Mouse (Mus musculus): Measurements from ENCODE around the gene Nphp4. TPM values are rescaled to one million over a fixed set of nuclear protein-coding genes. Genes with fewer than 3 reads are reported as not detected.

Gene Nphp4
- total and polyA plus RNA-seq, 3 experiments, result 0.57 to 1.3 (median 0.70) TPM

GRCm38 (mm10) chr4:152586175-152586574 lies 109.7 kb downstream of the Nphp4 start:
- Histone ChIP-seq H3K4me3 (no peak overlapping the region), H3K27me3 (ENCODE audit: control insufficient read depth, insufficient read depth, low read length) (no peaks in the 10 kb centered on the region), H3K36me3 (ENCODE audit: control insufficient read depth, insufficient read depth, low read length) (no peaks in the 10 kb centered on the region), H3K27ac (no peak overlapping the region), H3K79me2 (replicated peaks; ENCODE audit: control insufficient read depth, insufficient read depth, low read length) (no peaks in the 10 kb centered on the region), H3K4me1 (ENCODE audit: control insufficient read depth, insufficient read depth, low read length) (no peaks in the 10 kb centered on the region), H3K9ac (ENCODE audit: low read depth, low read length) (no peak overlapping the region)
- no peak for DNase-seq
- no peak for TF ChIP-seq POLR2A (IDR thresholded peaks at IDR 0.05; ENCODE audit: insufficient read depth, low read depth, low read length)
- WGBS, result 36% methylated on average over 4 of the region's 4 CpGs
- intact Hi-C loops (cut with DNase I), result no loop called here

- H3K27me3 ChIP-seq (ENCODE audit: control insufficient read depth, insufficient read depth, low read length), result no peaks in the 10 kb centered on the region
- intact Hi-C loops (cut with DNase I), result no loop called here
- 80% methylated on average over 5 of the region's 5 CpGs for WGBS
- H3K4me3 ChIP-seq, result no peak overlapping the region
- TF ChIP-seq POLR2A (IDR thresholded peaks at IDR 0.05; ENCODE audit: insufficient read depth, low read depth, low read length), result no peak
- no peak for TF ChIP-seq EP300 (IDR thresholded peaks at IDR 0.05; ENCODE audit: insufficient read depth, low read depth, low read length)
- TF ChIP-seq CTCF (IDR thresholded peaks at IDR 0.05), result no peak
- no peaks in the 10 kb centered on the region for H3K36me3 ChIP-seq (ENCODE audit: control insufficient read depth, insufficient read depth, low read length)
- no peak for DNase-seq
- H3K4me1 ChIP-seq (ENCODE audit: control insufficient read depth, insufficient read depth, low read length), result no peaks in the 10 kb centered on the region
- no peak overlapping the region for H3K9ac ChIP-seq (ENCODE audit: low read depth, low read length)
- no peaks in the 10 kb centered on the region for H3K79me2 ChIP-seq (replicated peaks; ENCODE audit: control insufficient read depth, insufficient read depth, low read length)
- H3K27ac ChIP-seq, result no peak overlapping the region
Observed at GRCm38 (mm10) chr4:152604285-152604684, 127.8 kb downstream of the Nphp4 start.

GRCm38 (mm10) chr4:152609196-152609595 lies 132.7 kb downstream of the Nphp4 start:
- H3K9ac ChIP-seq (ENCODE audit: low read depth, low read length), result no peak overlapping the region
- H3K36me3 ChIP-seq (ENCODE audit: control insufficient read depth, insufficient read depth, low read length), result no peaks in the 10 kb centered on the region
- H3K4me1 ChIP-seq (ENCODE audit: control insufficient read depth, insufficient read depth, low read length), result no peaks in the 10 kb centered on the region
- TF ChIP-seq CTCF (IDR thresholded peaks at IDR 0.05) (no peak), EP300 (IDR thresholded peaks at IDR 0.05; ENCODE audit: insufficient read depth, low read depth, low read length) (no peak)
- H3K4me3 ChIP-seq, result no peak overlapping the region
- H3K27me3 ChIP-seq (ENCODE audit: control insufficient read depth, insufficient read depth, low read length), result no peaks in the 10 kb centered on the region
- DNase-seq, result no peak
- whole genome bisulfite sequencing, result 84% methylated on average over 2 of the region's 2 CpGs
- intact Hi-C loops (cut with DNase I), result no loop called here
- H3K27ac ChIP-seq, result no peak overlapping the region
- H3K79me2 ChIP-seq (replicated peaks; ENCODE audit: control insufficient read depth, insufficient read depth, low read length), result no peaks in the 10 kb centered on the region

DNA sequence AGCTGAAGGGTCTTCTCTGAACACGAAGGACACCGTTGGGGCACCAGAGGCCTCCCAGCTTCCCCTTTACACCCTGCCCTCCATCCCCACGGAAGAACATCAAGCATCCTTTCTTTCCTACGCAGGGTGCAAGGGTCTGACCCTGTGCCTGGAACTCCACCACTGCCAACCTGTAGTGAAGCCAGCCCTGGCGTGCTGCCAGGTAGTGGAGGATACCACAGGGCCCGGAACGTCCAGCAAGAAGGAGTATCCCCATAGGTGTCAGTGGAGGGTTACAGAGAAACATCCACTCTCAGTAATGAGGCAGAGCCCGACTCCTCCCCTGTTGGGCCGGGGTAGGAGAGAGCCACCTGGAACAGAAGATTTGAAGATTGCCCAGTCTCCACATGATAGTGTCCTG lies 133.5 kb downstream of the Nphp4 start:
- no peaks in the 10 kb centered on the region for H3K4me1 ChIP-seq (ENCODE audit: control insufficient read depth, insufficient read depth, low read length)
- no peaks in the 10 kb centered on the region for H3K27me3 ChIP-seq (ENCODE audit: control insufficient read depth, insufficient read depth, low read length)
- H3K27ac ChIP-seq, result no peak overlapping the region
- 67% methylated on average over 9 of the region's 9 CpGs for WGBS
- H3K4me3 ChIP-seq, result no peak overlapping the region
- no peak for TF ChIP-seq POLR2A (IDR thresholded peaks at IDR 0.05; ENCODE audit: insufficient read depth, low read depth, low read length)
- no peak for TF ChIP-seq EP300 (IDR thresholded peaks at IDR 0.05; ENCODE audit: insufficient read depth, low read depth, low read length)
- no peak for TF ChIP-seq CTCF (IDR thresholded peaks at IDR 0.05)
- no peaks in the 10 kb centered on the region for H3K79me2 ChIP-seq (replicated peaks; ENCODE audit: control insufficient read depth, insufficient read depth, low read length)
- no peaks in the 10 kb centered on the region for H3K36me3 ChIP-seq (ENCODE audit: control insufficient read depth, insufficient read depth, low read length)
- intact Hi-C loops (cut with DNase I), result no loop called here
- DNase-seq, result no peak
- H3K9ac ChIP-seq (ENCODE audit: low read depth, low read length), result no peak overlapping the region

Other genes starting within 250 kb of the Nphp4 start
- 10 to 100 TPM in 1 of 2 experiments, 1 to 10 TPM in 1; 8.6 to 11.9 TPM for gene Gpr153, start 202.5 kb upstream of the Nphp4 start, total RNA-seq (2021)
- 18.0 and 24.0 TPM in 2 replicates for gene Gpr153, start 202.5 kb upstream of the Nphp4 start, polyA plus RNA-seq (2012; rRNA removed)
- not detected for gene Hes3, start 185.0 kb upstream of the Nphp4 start, total RNA-seq (2021)
- gene Hes3, start 185.0 kb upstream of the Nphp4 start, polyA plus RNA-seq (2012; rRNA removed), result not detected in 2 replicates
- 10 to 100 TPM; 26.4 to 28.2 TPM for gene Icmt, start 179.5 kb upstream of the Nphp4 start, total RNA-seq (2021)
- gene Icmt, start 179.5 kb upstream of the Nphp4 start, polyA plus RNA-seq (2012; rRNA removed), result 17.7 and 27.2 TPM in 2 replicates
- 10 to 100 TPM; 34.5 to 47.7 TPM for gene Rnf207, start 157.7 kb upstream of the Nphp4 start, total RNA-seq (2021)
- 155 and 167 TPM in 2 replicates for gene Rnf207, start 157.7 kb upstream of the Nphp4 start, polyA plus RNA-seq (2012; rRNA removed)
- gene Rpl22, start 151.0 kb upstream of the Nphp4 start, total RNA-seq (2021), result 100 to 1,000 TPM; 242 to 276 TPM
- 40.9 and 76.8 TPM in 2 replicates for gene Rpl22, start 151.0 kb upstream of the Nphp4 start, polyA plus RNA-seq (2012; rRNA removed)
- gene Chd5, start 138.1 kb upstream of the Nphp4 start, total RNA-seq (2021), result under 1 TPM; 0.13 to 0.48 TPM
- gene Chd5, start 138.1 kb upstream of the Nphp4 start, polyA plus RNA-seq (2012; rRNA removed), result 0.18 and 0.29 TPM in 2 replicates
- 1 to 10 TPM; 2.3 to 3.5 TPM for gene Kcnab2, start 1.2 kb downstream of the Nphp4 start, total RNA-seq (2021)
- gene Kcnab2, start 1.2 kb downstream of the Nphp4 start, polyA plus RNA-seq (2012; rRNA removed), result 1.6 and 2.1 TPM in 2 replicates

Measured in heart, adult 2 months (tissue).